Mouse (Mus musculus): ENCODE data around the gene Sae1.

- TF ChIP-seq CTCF (IDR thresholded peaks at IDR 0.05; ENCODE audit: control insufficient read depth, insufficient read depth, low read length) (no peak), POLR2A (IDR thresholded peaks at IDR 0.05; ENCODE audit: borderline replicate concordance, control insufficient read depth, low read depth, low read length) (no peak; the same call in 1 of the 2 replicates)
Observed at GRCm38 (mm10) chr7:16286026-16286961, 101.3 kb downstream of the Sae1 start, which contains the start of gene Ccdc9.

All from bone marrow, adult 2 months (tissue).